Mouse (Mus musculus): Measurements from ENCODE around the gene R3hdml. TPM values are rescaled to one million over a fixed set of nuclear protein-coding genes. Genes with fewer than 3 reads are reported as not detected.

R3hdml gene
- polyA plus RNA-seq, 1 experiment from 2014 or later = 0.15 TPM

DNA sequence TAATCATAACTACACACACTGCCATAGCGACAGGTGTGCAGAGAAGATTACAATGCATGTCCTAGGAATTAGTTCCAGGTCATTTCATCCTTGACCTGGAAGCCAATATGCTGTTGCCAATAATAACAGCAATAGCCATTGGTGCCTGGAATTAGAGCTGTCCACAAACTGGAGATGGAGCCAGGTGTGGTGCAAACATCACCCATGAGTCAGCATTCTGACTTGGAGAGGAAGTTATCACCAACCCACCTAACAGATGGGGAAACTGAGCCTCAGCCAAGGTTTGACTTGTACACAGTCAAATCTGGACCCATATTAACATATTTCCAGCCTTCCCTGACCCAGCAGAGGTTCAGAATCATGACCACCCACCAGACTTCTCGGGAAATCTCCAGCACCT is 46.3 kb downstream of the R3hdml start:
- Histone ChIP-seq H3K27me3 (replicated peaks; ENCODE audit: control insufficient read depth, insufficient read depth, low read length) (no peaks in the 10 kb centered on the region), H3K4me2 (ENCODE audit: low read depth, low read length) (no peak overlapping the region), H3K4me1 (ENCODE audit: control insufficient read depth, insufficient read depth, low read length) (no peaks in the 10 kb centered on the region), H3K4me3 (ENCODE audit: low read depth, low read length) (no peak overlapping the region), H3K27ac (replicated peaks; ENCODE audit: low read depth, low read length) (no peak overlapping the region), H3K9me3 (ENCODE audit: control insufficient read depth, low read length) (no peaks in the 10 kb centered on the region), H3K9ac (ENCODE audit: low read depth, low read length) (no peak overlapping the region), H3K36me3 (ENCODE audit: control insufficient read depth, insufficient read depth, low read length) (no peaks in the 10 kb centered on the region)
- ATAC-seq (ENCODE audit: low read depth) (no peak), DNase-seq (ENCODE audit: low spot score) (no peak)
- WGBS = 78% methylated on average over 2 of the region's 2 CpGs

DNA sequence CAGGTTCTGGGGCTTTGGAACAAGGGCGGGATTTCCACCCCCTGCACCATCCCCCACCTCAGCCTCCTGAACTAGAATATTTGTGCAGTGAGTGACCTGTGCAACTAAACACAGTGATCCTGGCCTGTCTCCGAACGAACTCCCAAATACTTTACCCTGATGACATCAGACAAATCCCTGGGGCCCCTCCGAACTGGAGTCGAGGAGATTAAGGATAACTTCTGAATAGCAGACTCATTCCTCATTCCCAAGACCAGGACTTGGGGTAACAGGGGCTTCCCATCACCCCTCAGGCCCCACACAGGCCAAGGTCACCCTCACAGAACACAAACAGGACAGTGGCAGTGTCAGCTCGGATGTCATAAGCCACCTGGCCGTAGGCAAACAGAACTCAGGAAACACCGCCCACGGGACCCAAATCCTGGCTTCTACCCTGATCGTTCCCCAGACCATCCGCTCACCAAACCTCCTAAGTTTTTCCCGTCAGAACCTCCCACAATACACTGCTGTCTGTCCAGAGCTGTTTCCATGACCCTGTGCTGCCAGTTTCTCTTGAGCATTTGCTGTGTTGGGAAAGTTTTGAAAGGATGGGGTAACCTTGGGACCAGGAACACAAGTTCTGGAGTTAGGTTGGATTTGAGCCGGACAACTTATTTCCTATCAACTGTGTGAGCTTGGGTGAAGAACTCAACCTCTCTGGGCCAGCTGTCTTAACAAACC is 47.4 kb downstream of the R3hdml start:
- DNase-seq (ENCODE audit: low spot score) = no peak
- no peaks in the 10 kb centered on the region for H3K9me3 ChIP-seq (ENCODE audit: control insufficient read depth, low read length)
- no peaks in the 10 kb centered on the region for H3K36me3 ChIP-seq (ENCODE audit: control insufficient read depth, insufficient read depth, low read length)
- no peak overlapping the region for H3K9ac ChIP-seq (ENCODE audit: low read depth, low read length)
- H3K4me3 ChIP-seq (ENCODE audit: low read depth, low read length) = no peak overlapping the region
- no peak for ATAC-seq (ENCODE audit: low read depth)
- no peaks in the 10 kb centered on the region for H3K4me1 ChIP-seq (ENCODE audit: control insufficient read depth, insufficient read depth, low read length)
- no peaks in the 10 kb centered on the region for H3K27me3 ChIP-seq (replicated peaks; ENCODE audit: control insufficient read depth, insufficient read depth, low read length)
- H3K27ac ChIP-seq (replicated peaks; ENCODE audit: low read depth, low read length) = no peak overlapping the region
- no peak overlapping the region for H3K4me2 ChIP-seq (ENCODE audit: low read depth, low read length)
- WGBS = 68% methylated on average over 13 of the region's 13 CpGs

GRCm38 (mm10) chr2:163540231-163541117 is 48.4 kb downstream of the R3hdml start:
- Histone ChIP-seq H3K4me1 (ENCODE audit: control insufficient read depth, insufficient read depth, low read length) (no peaks in the 10 kb centered on the region), H3K9ac (ENCODE audit: low read depth, low read length) (no peak overlapping the region), H3K27me3 (replicated peaks; ENCODE audit: control insufficient read depth, insufficient read depth, low read length) (no peaks in the 10 kb centered on the region), H3K27ac (replicated peaks; ENCODE audit: low read depth, low read length) (no peak overlapping the region), H3K4me3 (ENCODE audit: low read depth, low read length) (no peak overlapping the region), H3K4me2 (ENCODE audit: low read depth, low read length) (no peak overlapping the region), H3K9me3 (ENCODE audit: control insufficient read depth, low read length) (no peaks in the 10 kb centered on the region), H3K36me3 (ENCODE audit: control insufficient read depth, insufficient read depth, low read length) (no peaks in the 10 kb centered on the region)
- ATAC-seq (ENCODE audit: low read depth) (no peak), DNase-seq (ENCODE audit: low spot score) (no peak)
- WGBS = 76% methylated on average over 9 of the region's 9 CpGs

GRCm38 (mm10) chr2:163541568-163542182 is 49.6 kb downstream of the R3hdml start:
- no peaks in the 10 kb centered on the region for H3K4me1 ChIP-seq (ENCODE audit: control insufficient read depth, insufficient read depth, low read length)
- no peak overlapping the region for H3K4me2 ChIP-seq (ENCODE audit: low read depth, low read length)
- H3K4me3 ChIP-seq (ENCODE audit: low read depth, low read length) = no peak overlapping the region
- DNase-seq (ENCODE audit: low spot score) (no peak), ATAC-seq (ENCODE audit: low read depth) (no peak)
- H3K9me3 ChIP-seq (ENCODE audit: control insufficient read depth, low read length) = no peaks in the 10 kb centered on the region
- WGBS = 74% methylated on average over 10 of the region's 10 CpGs
- no peak overlapping the region for H3K9ac ChIP-seq (ENCODE audit: low read depth, low read length)
- H3K27ac ChIP-seq (replicated peaks; ENCODE audit: low read depth, low read length) = no peak overlapping the region
- H3K27me3 ChIP-seq (replicated peaks; ENCODE audit: control insufficient read depth, insufficient read depth, low read length) = no peaks in the 10 kb centered on the region
- no peaks in the 10 kb centered on the region for H3K36me3 ChIP-seq (ENCODE audit: control insufficient read depth, insufficient read depth, low read length)

DNA sequence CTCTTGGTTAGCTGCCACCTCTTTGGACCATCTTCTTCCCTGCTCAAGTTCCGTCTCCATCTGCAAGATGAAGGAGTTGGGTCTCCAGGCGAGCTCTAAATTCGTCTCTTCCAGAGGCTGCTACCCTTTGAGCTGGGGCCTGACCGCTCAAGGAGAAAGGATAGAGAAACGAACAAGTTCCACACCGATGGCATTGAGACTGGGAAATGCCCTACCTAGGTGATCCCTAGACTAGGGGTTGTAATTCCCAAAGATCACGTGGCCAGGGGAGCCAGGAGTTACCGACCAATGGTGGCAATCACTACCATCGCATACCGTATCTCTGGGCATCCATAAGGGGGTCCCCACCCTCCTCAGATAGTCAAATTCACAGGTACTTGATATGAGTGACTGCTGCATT is 50.6 kb downstream of the R3hdml start:
- no peak overlapping the region for H3K4me2 ChIP-seq (ENCODE audit: low read depth, low read length)
- H3K36me3 ChIP-seq (ENCODE audit: control insufficient read depth, insufficient read depth, low read length) = no peaks in the 10 kb centered on the region
- DNase-seq (ENCODE audit: low spot score) (no peak), ATAC-seq (ENCODE audit: low read depth) (no peak)
- H3K27ac ChIP-seq (replicated peaks; ENCODE audit: low read depth, low read length) = no peak overlapping the region
- H3K9me3 ChIP-seq (ENCODE audit: control insufficient read depth, low read length) = no peaks in the 10 kb centered on the region
- H3K9ac ChIP-seq (ENCODE audit: low read depth, low read length) = no peak overlapping the region
- no peak overlapping the region for H3K4me3 ChIP-seq (ENCODE audit: low read depth, low read length)
- H3K4me1 ChIP-seq (ENCODE audit: control insufficient read depth, insufficient read depth, low read length) = no peaks in the 10 kb centered on the region
- no peaks in the 10 kb centered on the region for H3K27me3 ChIP-seq (replicated peaks; ENCODE audit: control insufficient read depth, insufficient read depth, low read length)
- 84% methylated on average over 10 of the region's 10 CpGs for WGBS

DNA sequence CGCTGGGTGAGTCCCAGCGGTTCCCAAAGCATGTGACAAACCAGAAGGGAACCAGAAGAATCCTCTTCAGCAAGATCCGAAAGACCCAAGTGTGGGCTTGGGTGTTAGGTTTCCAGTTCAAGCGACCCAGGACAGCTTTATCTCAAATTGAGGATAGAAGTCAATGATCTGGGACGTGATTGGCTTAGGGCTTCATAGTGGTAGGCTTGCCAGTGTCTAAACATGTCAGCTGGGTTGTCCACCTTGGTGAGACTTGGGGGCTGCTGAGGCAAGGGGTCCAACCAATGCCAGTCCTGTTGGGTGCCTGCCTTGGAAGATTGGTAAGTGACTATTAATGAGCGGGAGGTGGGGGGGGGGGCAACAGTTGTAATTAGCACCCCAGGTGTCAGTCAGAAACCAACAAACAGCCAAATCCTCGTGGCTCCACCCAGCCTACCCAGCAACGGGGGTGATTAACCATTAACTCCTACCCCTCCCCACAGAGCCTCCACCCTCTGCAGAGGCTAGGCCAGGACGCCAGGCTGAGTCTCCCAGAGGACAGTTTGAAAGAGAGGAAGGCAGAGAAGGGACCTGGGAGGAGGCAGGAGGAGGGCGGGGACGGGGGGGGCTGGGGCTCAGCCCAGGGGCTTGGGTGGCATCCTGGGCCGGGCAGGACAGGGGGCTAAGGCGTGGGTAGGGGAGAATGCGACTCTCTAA is 54.7 kb downstream of the R3hdml start:
- ATAC-seq (ENCODE audit: low read depth) = no peak
- no peak for DNase-seq (ENCODE audit: low spot score)
- no peak overlapping the region for H3K4me2 ChIP-seq (ENCODE audit: low read depth, low read length)
- WGBS = 76% methylated on average over 14 of the region's 14 CpGs
- H3K4me1 ChIP-seq (ENCODE audit: control insufficient read depth, insufficient read depth, low read length) = no peaks in the 10 kb centered on the region
- no peak overlapping the region for H3K27ac ChIP-seq (replicated peaks; ENCODE audit: low read depth, low read length)
- H3K9ac ChIP-seq (ENCODE audit: low read depth, low read length) = no peak overlapping the region
- H3K36me3 ChIP-seq (ENCODE audit: control insufficient read depth, insufficient read depth, low read length) = no peaks in the 10 kb centered on the region
- no peaks in the 10 kb centered on the region for H3K27me3 ChIP-seq (replicated peaks; ENCODE audit: control insufficient read depth, insufficient read depth, low read length)
- H3K4me3 ChIP-seq (ENCODE audit: low read depth, low read length) = no peak overlapping the region
- H3K9me3 ChIP-seq (ENCODE audit: control insufficient read depth, low read length) = no peaks in the 10 kb centered on the region

DNA sequence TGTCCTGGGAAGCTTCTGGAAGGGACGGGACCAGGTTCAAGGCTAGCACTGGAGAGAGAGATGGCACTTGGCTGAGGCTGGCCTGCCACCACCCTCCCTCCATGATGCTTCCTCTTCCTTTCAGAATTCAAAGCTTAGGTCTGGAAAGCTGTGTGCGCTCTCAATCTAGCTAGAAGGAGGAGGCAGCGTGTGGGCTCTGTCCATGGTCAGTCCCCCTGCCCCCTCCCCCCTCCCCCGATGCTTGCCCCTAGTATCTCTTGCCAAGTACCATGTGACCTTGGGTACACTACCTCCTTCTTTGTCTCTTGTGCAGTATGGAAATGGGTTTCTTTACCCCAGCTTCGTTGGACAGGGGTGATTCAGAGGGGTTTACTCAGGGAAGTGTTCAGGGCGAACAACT is 56.7 kb downstream of the R3hdml start:
- H3K27me3 ChIP-seq (replicated peaks; ENCODE audit: control insufficient read depth, insufficient read depth, low read length) = no peaks in the 10 kb centered on the region

DNA sequence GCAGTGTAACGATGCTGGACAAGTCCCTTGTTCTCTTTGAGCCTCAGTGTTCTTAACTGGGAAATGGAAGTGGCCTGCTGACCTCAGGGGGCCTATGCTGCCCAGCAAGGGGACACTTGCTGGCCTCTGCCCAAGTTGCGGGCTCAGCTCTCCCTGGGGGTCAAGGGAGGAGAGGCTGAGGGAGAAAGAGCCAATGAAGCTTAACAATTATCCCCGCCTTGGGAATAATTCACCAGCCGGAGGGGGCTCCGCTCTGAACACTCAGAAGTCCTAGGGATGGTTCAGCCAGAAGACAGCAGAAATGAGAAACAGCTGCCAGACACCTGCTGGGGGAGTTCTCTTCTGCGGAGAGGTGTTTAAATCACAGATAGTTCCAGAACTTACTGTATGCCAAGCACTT is 57.7 kb downstream of the R3hdml start:
- no peak overlapping the region for H3K4me3 ChIP-seq (ENCODE audit: low read depth, low read length)
- H3K4me2 ChIP-seq (ENCODE audit: low read depth, low read length) = no peak overlapping the region
- H3K27me3 ChIP-seq (replicated peaks; ENCODE audit: control insufficient read depth, insufficient read depth, low read length) = no peaks in the 10 kb centered on the region
- no peak for DNase-seq (ENCODE audit: low spot score)
- H3K27ac ChIP-seq (replicated peaks; ENCODE audit: low read depth, low read length) = no peak overlapping the region
- H3K4me1 ChIP-seq (ENCODE audit: control insufficient read depth, insufficient read depth, low read length) = no peaks in the 10 kb centered on the region
- no peak overlapping the region for H3K9ac ChIP-seq (ENCODE audit: low read depth, low read length)
- no peaks in the 10 kb centered on the region for H3K9me3 ChIP-seq (ENCODE audit: control insufficient read depth, low read length)
- H3K36me3 ChIP-seq (ENCODE audit: control insufficient read depth, insufficient read depth, low read length) = no peaks in the 10 kb centered on the region
- WGBS = 36% methylated on average over 6 of the region's 6 CpGs
- ATAC-seq (ENCODE audit: low read depth) = no peak

More for the DNA sequence above, 56.7 kb downstream of the R3hdml start:
- Histone ChIP-seq H3K4me1 (ENCODE audit: control insufficient read depth, insufficient read depth, low read length) (no peaks in the 10 kb centered on the region), H3K36me3 (ENCODE audit: control insufficient read depth, insufficient read depth, low read length) (no peaks in the 10 kb centered on the region), H3K9ac (ENCODE audit: low read depth, low read length) (no peak overlapping the region), H3K4me2 (ENCODE audit: low read depth, low read length) (no peak overlapping the region), H3K4me3 (ENCODE audit: low read depth, low read length) (no peak overlapping the region), H3K9me3 (ENCODE audit: control insufficient read depth, low read length) (no peaks in the 10 kb centered on the region), H3K27ac (replicated peaks; ENCODE audit: low read depth, low read length) (no peak overlapping the region)
- ATAC-seq (ENCODE audit: low read depth) (no peak), DNase-seq (ENCODE audit: low spot score) (no peak)
- 70% methylated on average over 6 of the region's 6 CpGs for WGBS

All from embryonic facial prominence, embryonic 14.5 days (tissue).